Mouse (Mus musculus) thymus, postnatal 25 days (tissue): ENCODE data around the gene Aes.
A peak's percentile ranks its signal among the peaks of the same experiment; 100 is the strongest.

Source experiments
- DNase-seq: peaks from one replicate; pipeline ENCODE4 v3.0.0; 2022

Gene Aes

GRCm38 (mm10) chr10:81570238-81570800 lies 11.0 kb downstream of the Aes start:
- DNase-seq = no peak

- peak; percentile 89 for DNase-seq
Observed at GRCm38 (mm10) chr10:81570831-81571500, 11.7 kb downstream of the Aes start.

- peak; percentile 97 for DNase-seq
Observed at GRCm38 (mm10) chr10:81571501-81571876, 12.2 kb downstream of the Aes start.

- DNase-seq = no peak
Observed at GRCm38 (mm10) chr10:81572133-81572671, 12.9 kb downstream of the Aes start.

- no peak for DNase-seq
Observed at GRCm38 (mm10) chr10:81572975-81573374, 13.7 kb downstream of the Aes start.

- peak; percentile 29 for DNase-seq
Observed at GRCm38 (mm10) chr10:81574081-81575056, 15.1 kb downstream of the Aes start, which contains the start of gene Tle2. TSS of gene Tle2 (plus strand) at chr10:81574561.

- DNase-seq = peak; percentile 50
Observed at GRCm38 (mm10) chr10:81575208-81575631, 15.9 kb downstream of the Aes start.

GRCm38 (mm10) chr10:81575695-81576094 lies 16.4 kb downstream of the Aes start:
- DNase-seq = peak; percentile 51

- no peak for DNase-seq
Observed at GRCm38 (mm10) chr10:81579967-81580366, 20.7 kb downstream of the Aes start.

- peak; percentile 25 for DNase-seq
Observed at GRCm38 (mm10) chr10:81580441-81581070, 21.3 kb downstream of the Aes start.

- DNase-seq = no peak
Observed at GRCm38 (mm10) chr10:81583347-81583746, 24.1 kb downstream of the Aes start.

GRCm38 (mm10) chr10:81588739-81589138 lies 29.5 kb downstream of the Aes start:
- DNase-seq = no peak

GRCm38 (mm10) chr10:81591846-81592245 lies 32.6 kb downstream of the Aes start:
- DNase-seq = no peak

GRCm38 (mm10) chr10:81592631-81593030 lies 33.3 kb downstream of the Aes start:
- no peak for DNase-seq

- DNase-seq = no peak
Observed at GRCm38 (mm10) chr10:81593223-81593622, 33.9 kb downstream of the Aes start.

GRCm38 (mm10) chr10:81593935-81594334 lies 34.6 kb downstream of the Aes start:
- no peak for DNase-seq

- no peak for DNase-seq
Observed at GRCm38 (mm10) chr10:81595599-81595998, 36.3 kb downstream of the Aes start.

- DNase-seq = no peak
Observed at GRCm38 (mm10) chr10:81596611-81597010, 37.3 kb downstream of the Aes start.

GRCm38 (mm10) chr10:81597137-81597950 lies 38.1 kb downstream of the Aes start:
- DNase-seq = peak; percentile 66

- no peak for DNase-seq
Observed at GRCm38 (mm10) chr10:81598342-81598741, 39.1 kb downstream of the Aes start.

GRCm38 (mm10) chr10:81598871-81599270 lies 39.6 kb downstream of the Aes start:
- no peak for DNase-seq

- DNase-seq = peak; percentile 32
Observed at GRCm38 (mm10) chr10:81599630-81600029, 40.3 kb downstream of the Aes start.
